Mouse (Mus musculus) heart, postnatal 25 days (tissue): ENCODE data around the gene Rftn2. TPM values are rescaled to one million over a fixed set of nuclear protein-coding genes. Genes with fewer than 3 reads are reported as not detected.

ENCODE experiments used
- DNase-seq: peaks from one replicate; pipeline ENCODE4 v3.0.0; 2022; ENCODE audit warnings: low spot score
- intact Hi-C: fragments of 180-260 bp; cut with DNase I; formaldehyde crosslinking; loops from one replicate; pipeline ENCODE4 v1.15.1; 2025
- total RNA-seq, 2 experiments: library from RNA; stranded (reverse); gene quantifications; 2 replicates each; pipeline ENCODE4 v1.2.3; 2021

Gene Rftn2
- total RNA-seq, 2 experiments from 2014 or later: 14.2 to 14.4 TPM

GRCm38 (mm10) chr1:55179917-55180566 lies 46.5 kb downstream of the Rftn2 start:
- DNase-seq: no peak
- intact Hi-C loops: no loop called here

DNA sequence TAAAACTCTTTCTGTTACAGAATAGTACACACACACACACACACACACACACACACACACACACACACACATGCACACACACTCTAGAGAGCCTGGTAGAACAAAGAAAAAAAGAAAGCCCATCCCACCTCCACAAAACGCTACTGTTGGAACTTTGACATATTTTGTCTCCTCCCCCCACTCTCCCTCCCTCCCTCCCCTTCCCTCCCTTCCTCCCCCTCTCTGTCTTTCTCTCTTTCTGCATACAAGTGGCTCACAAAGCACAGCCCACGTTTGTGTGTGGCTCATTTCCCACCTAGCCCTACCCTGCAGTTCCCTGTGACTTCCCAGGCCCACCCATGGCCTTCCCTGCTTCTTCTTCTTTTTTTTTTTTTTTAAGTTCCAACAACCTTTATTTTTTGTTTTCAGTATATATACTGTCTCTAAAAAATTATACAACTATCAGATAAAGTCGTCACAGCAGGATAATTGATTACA lies 52.0 kb downstream of the Rftn2 start:
- no peak for DNase-seq
- intact Hi-C loops: no loop called here

DNA sequence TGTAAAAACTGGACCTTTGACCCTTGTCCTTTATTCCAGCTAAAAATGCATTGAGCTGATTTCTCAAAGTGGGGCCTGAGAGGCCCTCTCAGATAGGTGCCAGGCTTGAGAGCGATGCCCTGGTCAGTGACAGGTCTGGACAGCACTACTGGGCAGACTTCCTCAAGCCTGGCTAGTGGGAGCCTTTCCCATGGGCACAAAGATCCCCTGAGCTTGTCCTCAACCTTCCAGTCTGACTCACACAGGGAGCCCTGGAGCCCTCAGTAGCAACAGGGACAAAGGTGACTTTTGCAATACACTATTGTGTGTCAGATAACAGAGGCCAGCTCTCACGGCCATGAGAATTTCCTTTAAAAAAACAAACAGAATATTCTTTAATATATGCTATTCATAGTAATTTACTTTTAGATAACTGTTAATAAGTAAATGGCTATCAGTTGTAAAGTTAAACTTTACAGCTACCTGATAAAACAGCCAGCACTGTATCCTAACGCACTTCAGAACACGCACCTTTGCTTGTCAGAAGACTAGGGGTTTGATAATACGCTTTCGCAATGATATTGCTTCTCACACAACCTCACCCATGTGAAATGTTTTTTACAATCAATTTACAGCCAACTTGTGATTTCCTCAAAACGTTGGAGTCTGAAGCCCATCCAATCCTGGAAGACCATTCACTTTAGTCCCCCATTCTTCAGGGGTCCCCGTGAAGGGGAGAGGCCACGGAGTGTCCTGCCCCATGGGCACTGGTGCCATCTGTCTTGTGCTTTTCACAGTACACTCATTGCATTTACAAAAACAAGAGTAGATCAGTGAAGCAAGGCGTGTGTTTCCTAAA lies 52.6 kb downstream of the Rftn2 start:
- no peak for DNase-seq
- intact Hi-C loops: no loop called here

DNA sequence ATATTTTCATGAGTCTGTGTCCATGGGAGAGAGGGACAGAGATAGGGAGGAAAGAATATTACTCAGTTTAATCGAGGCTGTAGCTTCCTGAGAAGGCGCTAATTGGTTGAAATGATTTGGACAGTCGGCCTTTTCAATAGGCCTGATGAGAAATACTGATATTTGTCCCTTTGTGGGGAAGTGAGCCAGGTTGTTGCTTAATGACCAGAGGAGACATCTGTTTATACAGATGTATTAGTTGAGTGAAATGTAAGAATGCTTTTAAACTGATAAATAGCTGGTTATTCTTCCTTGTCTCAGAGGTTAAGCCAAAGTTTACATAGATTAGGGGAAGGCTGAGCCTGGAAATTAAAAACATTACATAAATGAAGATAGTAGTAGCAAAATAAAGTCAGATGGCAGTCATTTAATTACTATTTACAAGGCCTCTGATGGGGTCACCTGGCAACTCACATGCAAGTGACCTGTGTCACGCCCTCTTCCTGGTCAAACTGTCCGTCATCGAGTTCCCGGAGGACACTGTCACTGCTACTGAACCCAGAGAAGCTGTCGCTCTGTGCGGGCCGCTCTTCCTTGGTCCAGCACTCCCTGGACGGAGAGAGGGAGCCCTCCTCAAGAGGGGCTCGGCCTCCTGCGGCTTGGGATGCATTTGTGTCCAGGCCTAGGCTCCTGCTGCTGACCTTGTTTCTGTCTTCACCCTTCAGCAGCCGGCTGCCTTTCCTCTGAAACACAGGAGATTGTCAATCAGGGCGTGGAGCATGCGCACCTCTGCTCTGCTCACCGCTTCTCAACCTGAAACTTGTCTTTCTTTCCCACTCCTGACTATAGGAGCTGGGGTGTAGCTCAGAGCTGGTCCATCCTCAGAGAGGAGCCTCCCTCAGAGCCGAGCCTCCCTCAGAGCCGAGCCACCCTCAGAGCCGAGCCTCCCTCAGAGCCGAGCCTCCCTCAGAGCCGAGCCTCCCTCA lies 54.9 kb downstream of the Rftn2 start:
- intact Hi-C loops: no loop called here

GRCm38 (mm10) chr1:55168591-55168990 lies 58.0 kb downstream of the Rftn2 start:
- intact Hi-C loops: no loop called here
- no peak for DNase-seq

More for the DNA sequence above, 54.9 kb downstream of the Rftn2 start:
- no peak for DNase-seq

GRCm38 (mm10) chr1:55167560-55167959 lies 59.0 kb downstream of the Rftn2 start:
- intact Hi-C loops: no loop called here
- DNase-seq: no peak

DNA sequence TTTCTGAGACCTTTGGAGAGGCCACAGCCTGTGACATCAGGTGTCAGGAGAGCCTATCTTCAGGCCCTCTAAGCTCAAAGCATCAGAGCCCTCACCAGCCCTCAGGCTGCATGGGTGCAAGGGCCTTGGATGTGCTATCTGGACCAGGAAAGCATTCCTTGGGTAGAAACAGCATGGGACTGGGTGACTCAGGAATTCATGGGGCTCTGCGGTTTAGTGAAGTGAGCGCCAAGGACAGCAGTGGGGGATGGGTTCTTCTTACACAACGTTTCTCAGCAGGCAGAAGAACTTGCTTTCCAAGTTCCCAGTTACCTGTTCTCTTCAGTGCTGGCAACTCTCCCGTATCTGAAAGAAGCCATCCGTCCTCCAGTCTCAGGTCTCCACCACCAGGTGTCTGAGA lies 62.6 kb downstream of the Rftn2 start:
- intact Hi-C loops: no loop called here
- no peak for DNase-seq

- intact Hi-C loops: no loop called here
- no peak for DNase-seq
These were observed 63.8 kb downstream of the Rftn2 start for GRCm38 (mm10) chr1:55162781-55163180.

DNA sequence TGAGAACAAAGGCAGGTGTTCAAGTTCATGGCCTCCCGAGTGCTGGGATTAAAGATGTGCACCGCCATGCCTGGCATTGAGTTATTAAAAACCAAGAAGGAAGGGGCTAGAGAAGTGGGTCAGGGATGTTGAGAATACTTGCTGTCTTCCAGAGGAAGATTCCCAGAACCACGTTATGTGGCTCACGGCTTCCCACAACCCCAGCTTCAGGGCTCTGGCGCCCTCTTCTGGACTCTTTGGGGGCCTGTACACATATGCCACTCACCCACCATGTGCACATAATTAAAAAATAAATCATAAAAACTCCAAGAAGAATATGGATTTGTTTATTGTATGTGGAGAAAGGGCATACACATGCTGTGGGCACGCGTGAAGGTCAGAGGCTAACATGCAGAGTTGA lies 64.7 kb downstream of the Rftn2 start:
- no peak for DNase-seq
- intact Hi-C loops: no loop called here

DNA sequence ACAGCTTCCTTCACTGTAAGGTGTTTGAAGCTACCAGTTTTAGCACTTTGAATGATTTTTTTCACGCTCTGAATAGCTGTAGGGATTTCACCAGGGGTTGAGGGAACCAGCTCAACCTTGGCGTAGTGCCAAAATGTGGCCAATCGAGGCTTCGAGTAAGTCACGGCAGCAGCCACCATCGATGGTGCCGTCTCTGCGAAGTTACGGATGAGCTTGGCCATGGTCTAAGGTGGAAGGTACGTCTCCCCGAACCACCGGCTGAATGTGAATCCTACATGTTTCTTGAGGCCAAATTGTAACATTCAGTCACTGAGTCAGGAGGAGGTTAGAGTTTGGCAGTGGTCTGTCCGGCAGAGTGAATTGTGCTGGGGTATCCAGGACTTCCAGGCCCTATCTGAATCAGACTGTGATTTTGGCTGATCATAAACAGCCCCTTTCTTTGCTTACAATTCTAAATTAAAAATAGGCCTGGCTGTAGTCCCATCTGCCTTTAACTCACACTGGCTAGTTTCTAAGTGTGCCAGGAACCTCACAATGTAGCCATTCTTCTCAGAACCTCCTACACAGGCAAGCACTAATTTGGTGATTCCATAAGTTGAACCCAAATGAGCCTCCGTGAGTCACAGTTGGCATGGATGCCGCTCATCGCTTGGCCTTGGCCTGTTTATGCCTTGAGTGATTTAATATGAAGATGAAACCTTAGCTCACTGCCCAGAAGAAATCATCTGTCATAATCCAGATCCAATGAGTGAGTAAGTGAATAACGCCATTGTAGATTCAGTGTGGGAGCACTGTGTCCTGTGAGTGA lies 65.5 kb downstream of the Rftn2 start:
- DNase-seq: no peak
- intact Hi-C loops: no loop called here

DNA sequence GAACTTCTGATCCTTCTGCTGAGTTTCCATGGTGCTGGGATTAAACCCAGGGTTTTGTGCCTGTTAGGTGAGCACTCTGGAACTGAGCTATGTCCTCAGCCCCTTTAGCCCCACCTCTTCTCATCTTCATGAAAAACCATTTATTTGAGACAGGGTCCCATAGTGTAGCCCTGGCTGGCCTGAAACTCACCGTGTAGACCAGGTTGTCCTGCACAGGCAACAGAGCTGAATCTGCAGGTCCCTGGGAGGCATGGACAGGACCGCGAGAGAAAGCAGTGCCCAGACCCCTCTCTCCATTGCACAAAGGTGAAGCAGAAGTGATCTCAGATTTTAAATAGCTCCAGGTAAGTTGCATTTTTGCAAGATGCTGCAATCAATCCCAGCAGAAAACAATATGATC lies 66.4 kb downstream of the Rftn2 start:
- intact Hi-C loops: no loop called here
- DNase-seq: no peak

GRCm38 (mm10) chr1:55158821-55159220 lies 67.8 kb downstream of the Rftn2 start:
- intact Hi-C loops: no loop called here
- DNase-seq: no peak

DNA sequence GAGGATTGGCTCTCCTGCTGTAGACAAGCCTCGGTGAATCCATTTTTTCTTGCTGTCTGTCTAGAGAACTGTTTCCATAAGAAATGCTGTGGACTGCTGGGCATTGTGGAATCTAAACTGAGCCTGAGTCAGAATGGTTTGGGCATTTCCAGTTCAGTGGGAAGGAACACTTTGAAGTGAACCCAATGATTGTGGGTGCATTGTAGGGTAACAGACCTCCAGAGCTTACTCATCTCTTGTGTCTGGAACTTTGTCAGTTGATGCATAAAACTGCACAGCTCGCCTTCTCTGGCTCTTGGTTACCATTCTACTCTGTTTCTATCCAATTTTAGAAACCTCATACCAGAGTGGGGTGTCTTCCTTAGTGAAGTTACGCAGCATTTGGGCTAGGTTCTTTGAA lies 68.4 kb downstream of the Rftn2 start:
- intact Hi-C loops: no loop called here
- DNase-seq: no peak

DNA sequence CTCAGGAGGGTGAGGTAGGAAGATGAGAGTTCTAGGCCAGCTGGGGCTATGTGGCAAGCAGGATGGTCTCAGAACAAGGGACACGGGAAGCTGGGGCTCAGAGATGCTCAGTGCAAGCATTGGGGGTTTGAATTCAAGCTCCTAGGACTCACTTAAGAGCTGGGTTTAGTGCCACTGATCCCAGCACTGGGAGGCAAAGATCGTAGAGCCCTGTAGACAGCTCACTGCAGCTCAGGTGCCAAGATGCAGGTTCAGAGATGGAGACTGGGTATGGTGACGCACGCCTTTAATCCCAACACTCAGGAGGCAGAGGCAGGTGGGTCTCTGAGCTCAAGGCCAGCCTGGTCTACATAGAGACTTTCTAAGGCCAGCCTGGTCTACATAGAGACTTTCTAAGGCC lies 69.3 kb downstream of the Rftn2 start:
- intact Hi-C loops: no loop called here
- no peak for DNase-seq

DNA sequence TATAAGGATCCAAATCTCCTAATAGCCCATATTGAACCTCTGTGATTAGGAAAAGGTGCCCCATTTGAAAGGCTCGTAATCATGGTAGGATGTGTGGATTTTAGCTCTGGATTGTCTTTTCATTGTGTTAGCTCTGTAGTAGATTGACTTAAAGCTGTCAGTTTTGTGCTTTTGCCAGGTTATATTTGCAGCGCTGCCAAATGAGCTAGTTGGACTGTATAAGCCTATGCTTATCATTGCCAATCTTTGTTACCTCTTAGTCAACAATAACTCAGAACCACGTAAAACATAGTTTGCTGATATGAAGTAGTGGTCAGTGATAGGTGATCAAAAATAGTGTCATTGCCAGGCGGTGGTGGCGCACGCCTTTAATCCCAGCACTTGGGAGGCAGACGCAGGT lies 81.0 kb downstream of the Rftn2 start:
- DNase-seq: no peak
- intact Hi-C loops: loop anchor here (5.0 kb wide), 1 partner anchor 78 kb away; no protein-coding TSS in a partner anchor

DNA sequence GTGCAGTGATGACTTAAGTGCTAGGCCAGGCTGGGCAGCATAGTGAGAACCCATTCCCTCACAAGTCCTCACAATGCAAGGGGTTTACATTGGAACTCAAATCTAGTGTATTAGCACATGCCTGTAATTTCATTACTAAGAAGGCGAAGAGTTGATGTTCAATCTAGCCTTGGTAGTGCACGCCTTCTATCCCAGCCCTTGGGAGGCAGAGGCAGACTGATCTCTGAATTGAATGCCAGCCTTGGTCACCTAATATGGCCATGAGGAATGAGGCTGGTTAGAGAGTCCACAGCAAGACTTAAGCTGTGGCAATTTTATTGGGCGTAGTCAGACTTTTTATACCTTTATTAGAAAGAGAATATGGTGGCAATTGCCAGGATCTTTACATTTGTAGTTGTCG lies 82.2 kb downstream of the Rftn2 start:
- intact Hi-C loops: no loop called here
- no peak for DNase-seq

DNA sequence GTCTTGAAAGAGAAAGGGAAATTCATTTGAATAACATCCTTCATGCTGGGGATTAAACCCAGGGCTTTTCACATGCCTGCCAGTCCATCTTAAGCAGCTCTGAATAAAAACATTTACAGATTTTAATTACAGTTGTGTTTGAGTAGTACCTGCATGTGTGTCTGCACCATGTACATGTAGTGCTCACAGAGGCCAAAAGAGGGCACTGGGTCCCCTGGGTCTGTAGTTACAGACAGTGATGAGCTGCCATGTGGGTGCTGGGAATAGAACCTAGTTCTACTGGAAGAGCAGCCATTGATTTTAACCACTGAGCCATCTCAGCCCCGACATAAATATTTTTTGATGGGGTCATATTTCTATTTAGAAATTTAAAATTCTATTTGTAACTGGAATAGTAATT lies 90.7 kb downstream of the Rftn2 start:
- intact Hi-C loops: no loop called here
- no peak for DNase-seq

DNA sequence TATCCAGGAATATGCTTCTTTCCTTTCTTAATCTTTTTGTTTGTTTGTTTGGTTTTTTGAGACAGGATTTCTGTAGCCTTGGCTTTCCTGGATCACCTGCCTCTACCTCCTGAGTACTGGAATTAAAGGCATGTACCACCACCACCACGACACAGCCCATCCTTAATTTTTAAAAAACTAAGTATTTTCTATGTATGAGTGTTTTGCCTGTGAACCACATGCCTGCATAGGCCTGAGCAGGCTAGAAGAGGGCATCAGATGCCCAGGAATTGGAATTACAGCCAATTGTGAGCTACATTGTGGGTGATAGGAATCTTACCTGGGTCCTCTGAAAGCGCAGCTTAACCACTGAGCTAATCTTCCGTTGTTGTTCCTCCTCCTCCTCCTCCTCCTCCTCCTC lies 92.3 kb downstream of the Rftn2 start:
- no peak for DNase-seq
- intact Hi-C loops: loop anchor here (5.0 kb wide), 1 partner anchor 88 kb away; no protein-coding TSS in a partner anchor

DNA sequence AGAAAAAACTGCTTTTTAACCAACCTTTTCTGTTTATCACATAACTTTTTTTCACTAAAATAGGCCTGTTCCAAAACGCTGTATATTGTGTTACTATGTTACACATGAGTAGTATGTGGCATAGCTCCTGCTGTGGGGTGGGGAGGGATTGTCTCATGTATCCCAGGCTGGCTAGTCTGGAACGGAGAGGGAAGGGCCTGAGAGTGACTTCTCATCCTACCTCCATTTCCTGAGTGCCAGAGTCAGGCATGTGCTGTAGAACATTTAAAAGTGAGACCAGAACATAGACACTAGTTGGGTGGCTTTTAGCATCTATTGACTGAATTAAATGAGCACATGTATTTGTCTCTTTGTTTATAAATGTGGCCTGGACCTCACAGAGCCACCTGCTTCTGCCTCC lies 93.4 kb downstream of the Rftn2 start:
- no peak for DNase-seq
- intact Hi-C loops: loop anchor here (5.0 kb wide), 1 partner anchor 89 kb away; no protein-coding TSS in a partner anchor
